Mouse (Mus musculus): Measurements from ENCODE around the gene Plxnd1. TPM values are rescaled to one million over a fixed set of nuclear protein-coding genes. Genes with fewer than 3 reads are reported as not detected.

Plxnd1 gene
- polyA plus RNA-seq, 1 experiment = 115 TPM

- Histone ChIP-seq H3K4me3 (ENCODE audit: insufficient read depth, low read length) (no peak overlapping the region), H3K4me1 (ENCODE audit: control insufficient read depth, insufficient read depth, low read length) (no peaks in the 10 kb centered on the region), H3K27ac (ENCODE audit: insufficient read depth, low read length) (no peak overlapping the region)
- no peak for TF ChIP-seq CTCF (IDR thresholded peaks at IDR 0.05; ENCODE audit: extremely low read depth, insufficient read depth, low read length)
- TF ChIP-seq POLR2A (IDR thresholded peaks at IDR 0.05; ENCODE audit: extremely low read depth, insufficient read depth, low read length) = no peak
Measured at GRCm38 (mm10) chr6:115966227-115966966, 28.4 kb downstream of the Plxnd1 start.

DNA sequence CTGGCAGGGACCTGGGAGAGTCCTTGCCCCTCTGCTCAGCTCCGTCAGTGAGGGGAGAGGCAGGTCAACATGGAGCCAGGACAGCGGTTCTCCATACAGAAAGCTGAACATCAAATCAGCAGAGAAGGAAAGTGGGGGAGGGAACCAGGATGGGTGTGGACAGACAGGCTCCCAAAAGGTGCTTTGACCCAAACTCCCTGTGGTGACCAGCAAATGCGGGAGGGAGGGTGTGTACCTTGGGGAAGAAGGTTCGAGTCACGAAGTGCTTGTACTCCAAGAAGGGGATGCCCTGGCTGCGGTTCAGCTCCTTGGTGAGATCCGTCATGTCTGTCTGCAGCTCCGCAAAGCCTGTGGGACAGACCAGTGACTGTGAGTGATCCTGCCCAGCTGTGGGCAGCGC, 31.1 kb downstream of the Plxnd1 start:
- no peaks in the 10 kb centered on the region for H3K4me1 ChIP-seq (ENCODE audit: control insufficient read depth, insufficient read depth, low read length)
- no peak for TF ChIP-seq CTCF (IDR thresholded peaks at IDR 0.05; ENCODE audit: extremely low read depth, insufficient read depth, low read length)
- no peak for TF ChIP-seq POLR2A (IDR thresholded peaks at IDR 0.05; ENCODE audit: extremely low read depth, insufficient read depth, low read length)
- no peak overlapping the region for H3K27ac ChIP-seq (ENCODE audit: insufficient read depth, low read length)
- H3K4me3 ChIP-seq (ENCODE audit: insufficient read depth, low read length) = no peak overlapping the region

- no peak overlapping the region for H3K4me3 ChIP-seq (ENCODE audit: insufficient read depth, low read length)
- TF ChIP-seq POLR2A (IDR thresholded peaks at IDR 0.05; ENCODE audit: extremely low read depth, insufficient read depth, low read length) (no peak), CTCF (IDR thresholded peaks at IDR 0.05; ENCODE audit: extremely low read depth, insufficient read depth, low read length) (peak; percentile 8; the same call in 1 of the 2 replicates)
- no peaks in the 10 kb centered on the region for H3K4me1 ChIP-seq (ENCODE audit: control insufficient read depth, insufficient read depth, low read length)
- H3K27ac ChIP-seq (ENCODE audit: insufficient read depth, low read length) = no peak overlapping the region
Measured at GRCm38 (mm10) chr6:115962439-115963085, 32.2 kb downstream of the Plxnd1 start.

- Histone ChIP-seq H3K4me1 (ENCODE audit: control insufficient read depth, insufficient read depth, low read length) (no peaks in the 10 kb centered on the region), H3K4me3 (ENCODE audit: insufficient read depth, low read length) (no peak overlapping the region)
- TF ChIP-seq POLR2A (IDR thresholded peaks at IDR 0.05; ENCODE audit: extremely low read depth, insufficient read depth, low read length) = no peak
- no peak for TF ChIP-seq CTCF (IDR thresholded peaks at IDR 0.05; ENCODE audit: extremely low read depth, insufficient read depth, low read length)
Measured at GRCm38 (mm10) chr6:115961743-115962142, 33.1 kb downstream of the Plxnd1 start.

DNA sequence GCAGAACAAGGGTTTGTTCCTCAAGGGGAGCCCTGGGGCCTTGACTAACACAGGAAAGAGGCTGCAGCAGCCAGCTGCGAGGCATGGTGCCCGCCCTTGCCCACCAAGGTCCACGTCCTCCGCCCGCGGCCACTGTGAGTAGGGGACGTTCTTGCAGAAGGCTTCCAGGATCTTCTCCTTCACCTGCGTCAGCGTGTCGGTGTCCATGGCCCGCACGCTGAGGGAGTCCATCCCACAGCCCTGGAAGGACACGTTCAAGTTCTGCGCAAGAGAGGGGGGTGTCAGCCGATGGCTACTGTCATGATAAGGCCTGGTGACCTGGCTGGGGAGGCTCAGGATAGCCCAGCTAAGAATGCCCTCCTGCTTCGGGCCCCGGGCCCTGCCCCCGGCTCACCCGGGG, 34.5 kb downstream of the Plxnd1 start:
- Histone ChIP-seq H3K4me1 (ENCODE audit: control insufficient read depth, insufficient read depth, low read length) (no peaks in the 10 kb centered on the region), H3K4me3 (ENCODE audit: insufficient read depth, low read length) (no peak overlapping the region), H3K27ac (ENCODE audit: insufficient read depth, low read length) (no peak overlapping the region)
- TF ChIP-seq POLR2A (IDR thresholded peaks at IDR 0.05; ENCODE audit: extremely low read depth, insufficient read depth, low read length) (no peak), CTCF (IDR thresholded peaks at IDR 0.05; ENCODE audit: extremely low read depth, insufficient read depth, low read length) (no peak)

More at GRCm38 (mm10) chr6:115961743-115962142, 33.1 kb downstream of the Plxnd1 start:
- H3K27ac ChIP-seq (ENCODE audit: insufficient read depth, low read length) = no peak overlapping the region

GRCm38 (mm10) chr6:115959151-115959691, 35.6 kb downstream of the Plxnd1 start:
- no peak overlapping the region for H3K27ac ChIP-seq (ENCODE audit: insufficient read depth, low read length)
- H3K4me1 ChIP-seq (ENCODE audit: control insufficient read depth, insufficient read depth, low read length) = no peaks in the 10 kb centered on the region
- H3K4me3 ChIP-seq (ENCODE audit: insufficient read depth, low read length) = no peak overlapping the region
- no peak for TF ChIP-seq CTCF (IDR thresholded peaks at IDR 0.05; ENCODE audit: extremely low read depth, insufficient read depth, low read length)
- TF ChIP-seq POLR2A (IDR thresholded peaks at IDR 0.05; ENCODE audit: extremely low read depth, insufficient read depth, low read length) = no peak

- no peak overlapping the region for H3K27ac ChIP-seq (ENCODE audit: insufficient read depth, low read length)
- TF ChIP-seq CTCF (IDR thresholded peaks at IDR 0.05; ENCODE audit: extremely low read depth, insufficient read depth, low read length) = no peak
- TF ChIP-seq POLR2A (IDR thresholded peaks at IDR 0.05; ENCODE audit: extremely low read depth, insufficient read depth, low read length) = no peak
- no peak overlapping the region for H3K4me3 ChIP-seq (ENCODE audit: insufficient read depth, low read length)
- H3K4me1 ChIP-seq (ENCODE audit: control insufficient read depth, insufficient read depth, low read length) = 0 out of 2 replicates have a peak, but pooled peaks cover 1% of the 10 kb centered on the region
Measured at GRCm38 (mm10) chr6:115958445-115958844, 36.4 kb downstream of the Plxnd1 start.

GRCm38 (mm10) chr6:115957681-115958080, 37.1 kb downstream of the Plxnd1 start:
- H3K4me3 ChIP-seq (ENCODE audit: insufficient read depth, low read length) = no peak overlapping the region
- H3K4me1 ChIP-seq (ENCODE audit: control insufficient read depth, insufficient read depth, low read length) = 0 out of 2 replicates have a peak, but pooled peaks cover 1% of the 10 kb centered on the region
- H3K27ac ChIP-seq (ENCODE audit: insufficient read depth, low read length) = no peak overlapping the region
- TF ChIP-seq CTCF (IDR thresholded peaks at IDR 0.05; ENCODE audit: extremely low read depth, insufficient read depth, low read length) = no peak
- TF ChIP-seq POLR2A (IDR thresholded peaks at IDR 0.05; ENCODE audit: extremely low read depth, insufficient read depth, low read length) = no peak

GRCm38 (mm10) chr6:115956922-115957601, 37.7 kb downstream of the Plxnd1 start:
- Histone ChIP-seq H3K4me1 (ENCODE audit: control insufficient read depth, insufficient read depth, low read length) (0 out of 2 replicates have a peak, but pooled peaks cover 1% of the 10 kb centered on the region), H3K27ac (ENCODE audit: insufficient read depth, low read length) (no peak overlapping the region), H3K4me3 (ENCODE audit: insufficient read depth, low read length) (no peak overlapping the region)
- TF ChIP-seq CTCF (IDR thresholded peaks at IDR 0.05; ENCODE audit: extremely low read depth, insufficient read depth, low read length) (no peak), POLR2A (IDR thresholded peaks at IDR 0.05; ENCODE audit: extremely low read depth, insufficient read depth, low read length) (no peak)

All from cortical plate, adult 2 months (tissue).